Mouse (Mus musculus) v-Abl transformed pro-B cells (cell line): ENCODE measurements around the gene AA467197.

Experiments used
- in situ Hi-C, 2 experiments: fragments of 400-800 bp; cut with MboI; formaldehyde crosslinking; loops; one replicate each; pipeline ENCODE4 v1.15.1; 2025; ENCODE audit not compliant: unreplicated experiment in 2 of 2

The AA467197 gene

GRCm38 (mm10) chr2:122686665-122687064 lies 49.9 kb downstream of the AA467197 start:
- in situ Hi-C loops: no loop called here
